Mouse (Mus musculus) myocyte (in vitro differentiated cells): ENCODE results near the gene Lamb2. TPM values are rescaled to one million over a fixed set of nuclear protein-coding genes. Genes with fewer than 3 reads are reported as not detected.

Experiments
- H3K27me3 ChIP-seq: one replicate; pipeline ENCODE4 v1.6.1; 2011; ENCODE audit not compliant: control insufficient read depth, insufficient read depth, insufficient read length
- H3K36me3 ChIP-seq: one replicate; pipeline ENCODE4 v1.6.1; 2011; ENCODE audit not compliant: control insufficient read depth, insufficient read depth
- H3K4me2 ChIP-seq: one replicate; pipeline ENCODE4 v1.6.1; 2011; ENCODE audit warnings: low read depth, control low read depth
- H3K4me3 ChIP-seq: one replicate; pipeline ENCODE4 v1.5.1; 2011; ENCODE audit warnings: mild to moderate bottlenecking, control low read depth, moderate library complexity
- H3K79me2 ChIP-seq: one replicate; pipeline ENCODE4 v1.6.1; 2011; ENCODE audit not compliant: control insufficient read depth, insufficient read depth
- H3ac ChIP-seq: one replicate; pipeline ENCODE4 v1.6.1; 2011; ENCODE audit not compliant: control insufficient read depth, insufficient read length
- CEBPB ChIP-seq: IDR thresholded peaks from 2 replicates; pipeline ENCODE4 v1.6.1; 2011; ENCODE audit warnings: mild to moderate bottlenecking, moderate library complexity; ENCODE audit not compliant: poor library complexity, insufficient read depth, severe bottlenecking
- E2F4 ChIP-seq: IDR thresholded peaks from one replicate; pipeline ENCODE4 v1.6.1; 2011; ENCODE audit warnings: mild to moderate bottlenecking, control low read depth, moderate library complexity; ENCODE audit not compliant: insufficient read depth
- MAX ChIP-seq: IDR thresholded peaks from one replicate; pipeline ENCODE4 v1.6.1; 2011; ENCODE audit warnings: low read depth, mild to moderate bottlenecking, control low read depth
- MYOD1 ChIP-seq, 3 experiments: IDR thresholded peaks; one replicate each; pipeline ENCODE4 v1.6.1; 2011; ENCODE audit warnings: control low read depth in 2 of 3, low read depth in 2 of 3, mild to moderate bottlenecking in 2 of 3, moderate library complexity in 1 of 3; ENCODE audit not compliant: insufficient read length in 2 of 3, control insufficient read depth in 1 of 3
- MYOG ChIP-seq, 3 experiments: IDR thresholded peaks; one replicate each; pipeline ENCODE4 v1.6.1; 2011; ENCODE audit warnings: control low read depth in 2 of 3, low read depth in 2 of 3, mild to moderate bottlenecking in 2 of 3; ENCODE audit not compliant: insufficient read length in 2 of 3, control insufficient read depth in 1 of 3, insufficient read depth in 1 of 3
- POLR2A ChIP-seq: IDR thresholded peaks from one replicate; pipeline ENCODE4 v1.6.1; 2011; ENCODE audit warnings: low read depth, mild to moderate bottlenecking, control low read depth, moderate library complexity; ENCODE audit not compliant: insufficient read length
- POLR2AphosphoS2 ChIP-seq: IDR thresholded peaks from one replicate; pipeline ENCODE4 v1.6.1; 2011; ENCODE audit warnings: low read depth, control low read depth; ENCODE audit not compliant: insufficient read length
- REST ChIP-seq: IDR thresholded peaks from one replicate; pipeline ENCODE4 v1.6.1; 2011; ENCODE audit warnings: mild to moderate bottlenecking, control low read depth, moderate library complexity; ENCODE audit not compliant: insufficient read depth, insufficient read length
- SRF ChIP-seq: IDR thresholded peaks from one replicate; pipeline ENCODE4 v1.6.1; 2011; ENCODE audit warnings: low read depth; ENCODE audit not compliant: control insufficient read depth, insufficient read length
- TCF12 ChIP-seq: IDR thresholded peaks from one replicate; pipeline ENCODE4 v1.6.1; 2011; ENCODE audit warnings: mild to moderate bottlenecking, control low read depth; ENCODE audit not compliant: poor library complexity, insufficient read depth, severe bottlenecking
- TCF3 ChIP-seq: IDR thresholded peaks from one replicate; pipeline ENCODE4 v1.6.1; 2011; ENCODE audit warnings: low read depth, control low read depth; ENCODE audit not compliant: insufficient read length
- USF1 ChIP-seq: IDR thresholded peaks from one replicate; pipeline ENCODE4 v1.6.1; 2011; ENCODE audit warnings: low read depth, mild to moderate bottlenecking, control low read depth, moderate library complexity
- polyA plus RNA-seq: library from polyadenylated mRNA; unstranded; fragments of >200 nt; fragmentation: generic; extraction: Trizol; gene quantifications from one replicate; pipeline ENCODE4 v1.2.1, GENCODE M21; 2012; ENCODE audit warnings: missing spikeins

The Lamb2 gene
- polyA plus RNA-seq, 1 experiment, result 61.6 TPM

- Histone ChIP-seq H3K27me3 (peaks cover 30% of the 10 kb centered on the region), H3ac (no peak overlapping the region), H3K79me2 (no peaks in the 10 kb centered on the region), H3K36me3 (no peaks in the 10 kb centered on the region), H3K4me2 (no peak overlapping the region), H3K4me3 (no peak overlapping the region)
- TF ChIP-seq SRF (no peak), POLR2AphosphoS2 (no peak), REST (no peak), TCF12 (no peak), POLR2A (no peak), CEBPB (no peak), MYOG (IDR thresholded peaks at IDR 0.05; ENCODE audit: control insufficient read depth in 1 of 3, insufficient read depth in 1 of 3, insufficient read length in 2 of 3, low read depth in 2 of 3) (no peak), USF1 (no peak), E2F4 (no peak)
These were observed 39.1 kb upstream of the Lamb2 start for GRCm38 (mm10) chr9:108440485-108440884.

GRCm38 (mm10) chr9:108441236-108441919 lies 38.2 kb upstream of the Lamb2 start:
- Histone ChIP-seq H3ac (no peak overlapping the region), H3K4me2 (peak overlapping the region; percentile 18), H3K79me2 (no peaks in the 10 kb centered on the region), H3K36me3 (no peaks in the 10 kb centered on the region), H3K27me3 (peaks cover 32% of the 10 kb centered on the region), H3K4me3 (no peak overlapping the region)
- no peak for TF ChIP-seq MYOD1 (IDR thresholded peaks at IDR 0.05; ENCODE audit: control insufficient read depth in 1 of 3, insufficient read length in 2 of 3, low read depth in 2 of 3)

GRCm38 (mm10) chr9:108445125-108445524 lies 34.4 kb upstream of the Lamb2 start:
- H3K79me2 ChIP-seq, result no peaks in the 10 kb centered on the region
- no peak overlapping the region for H3ac ChIP-seq
- H3K36me3 ChIP-seq, result no peaks in the 10 kb centered on the region
- no peak overlapping the region for H3K4me2 ChIP-seq
- H3K4me3 ChIP-seq, result no peak overlapping the region
- no peak for TF ChIP-seq CEBPB
- no peak for TF ChIP-seq USF1
- TF ChIP-seq POLR2A, result no peak
- no peak for TF ChIP-seq MYOG (IDR thresholded peaks at IDR 0.05; ENCODE audit: control insufficient read depth in 1 of 3, insufficient read depth in 1 of 3, insufficient read length in 2 of 3, low read depth in 2 of 3)
- H3K27me3 ChIP-seq, result peaks cover 16% of the 10 kb centered on the region

- Histone ChIP-seq H3ac (no peak overlapping the region), H3K4me3 (no peak overlapping the region)
- TF ChIP-seq REST (no peak), TCF12 (no peak), POLR2A (no peak), MAX (no peak), MYOD1 (IDR thresholded peaks at IDR 0.05; ENCODE audit: control insufficient read depth in 1 of 3, insufficient read length in 2 of 3, low read depth in 2 of 3) (no peak), POLR2AphosphoS2 (no peak), CEBPB (no peak), TCF3 (no peak), SRF (no peak), USF1 (no peak), E2F4 (no peak), MYOG (IDR thresholded peaks at IDR 0.05; ENCODE audit: control insufficient read depth in 1 of 3, insufficient read depth in 1 of 3, insufficient read length in 2 of 3, low read depth in 2 of 3) (no peak)
These were observed 29.7 kb upstream of the Lamb2 start for GRCm38 (mm10) chr9:108449860-108450259.

GRCm38 (mm10) chr9:108450292-108451169 lies 29.0 kb upstream of the Lamb2 start:
- TF ChIP-seq TCF12, result no peak
- TF ChIP-seq MYOD1 (IDR thresholded peaks at IDR 0.05; ENCODE audit: control insufficient read depth in 1 of 3, insufficient read length in 2 of 3, low read depth in 2 of 3), result peak in 2 of 3 experiments; percentile 40 to 75
- no peak for TF ChIP-seq TCF3
- no peak for TF ChIP-seq USF1
- peak in 2 of 3 experiments; percentile 35 to 67 for TF ChIP-seq MYOG (IDR thresholded peaks at IDR 0.05; ENCODE audit: control insufficient read depth in 1 of 3, insufficient read depth in 1 of 3, insufficient read length in 2 of 3, low read depth in 2 of 3)
- no peaks in the 10 kb centered on the region for H3K79me2 ChIP-seq
- H3K4me2 ChIP-seq, result no peak overlapping the region
- H3K27me3 ChIP-seq, result peaks cover 5% of the 10 kb centered on the region
- no peak overlapping the region for H3ac ChIP-seq
- no peak overlapping the region for H3K4me3 ChIP-seq
- H3K36me3 ChIP-seq, result no peaks in the 10 kb centered on the region

More at GRCm38 (mm10) chr9:108449860-108450259, 29.7 kb upstream of the Lamb2 start:
- Histone ChIP-seq H3K4me2 (no peak overlapping the region), H3K36me3 (no peaks in the 10 kb centered on the region), H3K27me3 (peaks cover 12% of the 10 kb centered on the region), H3K79me2 (no peaks in the 10 kb centered on the region)
